Mouse (Mus musculus): ENCODE data around the gene Hoxb1. TPM values are rescaled to one million over a fixed set of nuclear protein-coding genes. Genes with fewer than 3 reads are reported as not detected.

The Hoxb1 gene
- polyA plus RNA-seq, 1 experiment from 2014 or later, result 0.07 TPM

GRCm38 (mm10) chr11:96411019-96411418 is 45.5 kb downstream of the Hoxb1 start:
- Histone ChIP-seq H3K4me1 (ENCODE audit: control insufficient read depth, insufficient read depth, low read length) (peaks cover 15% of the 10 kb centered on the region), H3K27ac (ENCODE audit: low read length) (no peak overlapping the region), H3K27me3 (ENCODE audit: control insufficient read depth, insufficient read depth, low read length) (peaks cover 64% of the 10 kb centered on the region), H3K4me2 (ENCODE audit: low read depth, low read length) (no peak overlapping the region), H3K36me3 (ENCODE audit: control insufficient read depth, insufficient read depth) (no peaks in the 10 kb centered on the region), H3K4me3 (ENCODE audit: low read length) (no peak overlapping the region), H3K9ac (ENCODE audit: low read length) (no peak overlapping the region), H3K9me3 (replicated peaks; ENCODE audit: control insufficient read depth, low read length) (0 out of 2 replicates have a peak, but pooled peaks cover 3% of the 10 kb centered on the region)
- no peak for ATAC-seq (replicated peaks; ENCODE audit: extremely low read depth, insufficient read depth, low FRiP score)
- WGBS, result 63% methylated on average over 5 of the region's 5 CpGs

- Histone ChIP-seq H3K27ac (ENCODE audit: low read length) (no peak overlapping the region), H3K36me3 (ENCODE audit: control insufficient read depth, insufficient read depth) (no peaks in the 10 kb centered on the region), H3K27me3 (ENCODE audit: control insufficient read depth, insufficient read depth, low read length) (peaks cover 56% of the 10 kb centered on the region), H3K4me2 (ENCODE audit: low read depth, low read length) (no peak overlapping the region), H3K4me1 (ENCODE audit: control insufficient read depth, insufficient read depth, low read length) (peaks cover 15% of the 10 kb centered on the region), H3K4me3 (ENCODE audit: low read length) (no peak overlapping the region), H3K9ac (ENCODE audit: low read length) (no peak overlapping the region), H3K9me3 (replicated peaks; ENCODE audit: control insufficient read depth, low read length) (0 out of 2 replicates have a peak, but pooled peaks cover 3% of the 10 kb centered on the region)
- ATAC-seq (replicated peaks; ENCODE audit: extremely low read depth, insufficient read depth, low FRiP score), result no peak
- WGBS, result 66% methylated on average over 4 of the region's 4 CpGs
Observed at GRCm38 (mm10) chr11:96411934-96412333, 46.4 kb downstream of the Hoxb1 start.

- no peak overlapping the region for H3K4me2 ChIP-seq (ENCODE audit: low read depth, low read length)
- H3K27me3 ChIP-seq (ENCODE audit: control insufficient read depth, insufficient read depth, low read length), result peaks cover 52% of the 10 kb centered on the region
- ATAC-seq (replicated peaks; ENCODE audit: extremely low read depth, insufficient read depth, low FRiP score), result no peak
- H3K36me3 ChIP-seq (ENCODE audit: control insufficient read depth, insufficient read depth), result no peaks in the 10 kb centered on the region
- no peak overlapping the region for H3K27ac ChIP-seq (ENCODE audit: low read length)
- 0 out of 2 replicates have a peak, but pooled peaks cover 3% of the 10 kb centered on the region for H3K9me3 ChIP-seq (replicated peaks; ENCODE audit: control insufficient read depth, low read length)
- no peak overlapping the region for H3K9ac ChIP-seq (ENCODE audit: low read length)
- H3K4me1 ChIP-seq (ENCODE audit: control insufficient read depth, insufficient read depth, low read length), result peaks cover 7% of the 10 kb centered on the region; the same call in 1 of the 2 replicates
- WGBS, result 74% methylated on average over 9 of the region's 9 CpGs
- no peak overlapping the region for H3K4me3 ChIP-seq (ENCODE audit: low read length)
Observed at GRCm38 (mm10) chr11:96412941-96413491, 47.5 kb downstream of the Hoxb1 start.

- peak; percentile 55; the same call in 1 of the 2 replicates for ATAC-seq (replicated peaks; ENCODE audit: extremely low read depth, insufficient read depth, low FRiP score)
- H3K27me3 ChIP-seq (ENCODE audit: control insufficient read depth, insufficient read depth, low read length), result peaks cover 51% of the 10 kb centered on the region
- H3K4me2 ChIP-seq (ENCODE audit: low read depth, low read length), result peak overlapping the region; percentile 10; the same call in 1 of the 2 replicates
- H3K36me3 ChIP-seq (ENCODE audit: control insufficient read depth, insufficient read depth), result no peaks in the 10 kb centered on the region
- 0 out of 2 replicates have a peak, but pooled peaks cover 3% of the 10 kb centered on the region for H3K9me3 ChIP-seq (replicated peaks; ENCODE audit: control insufficient read depth, low read length)
- H3K27ac ChIP-seq (ENCODE audit: low read length), result no peak overlapping the region
- H3K9ac ChIP-seq (ENCODE audit: low read length), result no peak overlapping the region
- whole genome bisulfite sequencing, result 10% methylated on average over 8 of the region's 8 CpGs
- H3K4me1 ChIP-seq (ENCODE audit: control insufficient read depth, insufficient read depth, low read length), result 0 out of 2 replicates have a peak, but pooled peaks cover 4% of the 10 kb centered on the region
- no peak overlapping the region for H3K4me3 ChIP-seq (ENCODE audit: low read length)
Observed at GRCm38 (mm10) chr11:96413527-96413926, 48.0 kb downstream of the Hoxb1 start.

- Histone ChIP-seq H3K9ac (ENCODE audit: low read length) (no peak overlapping the region), H3K4me2 (ENCODE audit: low read depth, low read length) (peak overlapping the region; percentile 10; the same call in 1 of the 2 replicates), H3K4me1 (ENCODE audit: control insufficient read depth, insufficient read depth, low read length) (0 out of 2 replicates have a peak, but pooled peaks cover 4% of the 10 kb centered on the region), H3K36me3 (ENCODE audit: control insufficient read depth, insufficient read depth) (no peaks in the 10 kb centered on the region), H3K4me3 (ENCODE audit: low read length) (no peak overlapping the region), H3K27ac (ENCODE audit: low read length) (no peak overlapping the region), H3K27me3 (ENCODE audit: control insufficient read depth, insufficient read depth, low read length) (peaks cover 46% of the 10 kb centered on the region), H3K9me3 (replicated peaks; ENCODE audit: control insufficient read depth, low read length) (0 out of 2 replicates have a peak, but pooled peaks cover 3% of the 10 kb centered on the region)
- no peak for ATAC-seq (replicated peaks; ENCODE audit: extremely low read depth, insufficient read depth, low FRiP score)
- 29% methylated on average over 2 of the region's 2 CpGs for WGBS
Observed at GRCm38 (mm10) chr11:96414002-96414401, 48.5 kb downstream of the Hoxb1 start.

MicroRNAs within 50 kb of the gene (microRNA counts, 519-probe panel; counts per million panel counts)
- 2,586 counts per million, percentile 64 among the panel's probes with 10 or more counts for microRNA mmu-miR-10a

Small RNAs within 50 kb of the gene (microRNA-seq; reads per million reads assigned to microRNA genes)
- gene Mir10a, result 4,802 reads per million, percentile 92 among the genes with 10 or more reads in this experiment

Other genes with a start within 250 kb of the Hoxb1 start
- gene Ttll6, start 232.0 kb upstream of the Hoxb1 start, polyA plus RNA-seq (2015; fragmentation: Nextera tagmentation; extraction: Ambion mirVana), result 0.13 and 0.24 TPM in 2 replicates
- 0.08 TPM in 1 of 2 replicates, not detected in the other for gene Hoxb13, start 171.4 kb upstream of the Hoxb1 start, polyA plus RNA-seq (2015; fragmentation: Nextera tagmentation; extraction: Ambion mirVana)
- 0.10 TPM in 1 of 2 replicates, not detected in the other for gene Hoxb9, start 94.3 kb upstream of the Hoxb1 start, polyA plus RNA-seq (2015; fragmentation: Nextera tagmentation; extraction: Ambion mirVana)
- gene Hoxb8, start 83.8 kb upstream of the Hoxb1 start, polyA plus RNA-seq (2015; fragmentation: Nextera tagmentation; extraction: Ambion mirVana), result not detected in 2 replicates
- 0.31 and 0.43 TPM in 2 replicates for gene Hoxb7, start 79.1 kb upstream of the Hoxb1 start, polyA plus RNA-seq (2015; fragmentation: Nextera tagmentation; extraction: Ambion mirVana)
- 0.51 TPM in 1 of 2 replicates, not detected in the other for gene Hoxb6, start 73.3 kb upstream of the Hoxb1 start, polyA plus RNA-seq (2015; fragmentation: Nextera tagmentation; extraction: Ambion mirVana)
- 0.76 and 2.8 TPM in 2 replicates for gene Hoxb5, start 62.4 kb upstream of the Hoxb1 start, polyA plus RNA-seq (2015; fragmentation: Nextera tagmentation; extraction: Ambion mirVana)
- 0.28 and 0.32 TPM in 2 replicates for gene Hoxb4, start 47.5 kb upstream of the Hoxb1 start, polyA plus RNA-seq (2015; fragmentation: Nextera tagmentation; extraction: Ambion mirVana)
- 0.24 and 0.79 TPM in 2 replicates for gene Hoxb3, start 42.4 kb upstream of the Hoxb1 start, polyA plus RNA-seq (2015; fragmentation: Nextera tagmentation; extraction: Ambion mirVana)
- 2.5 and 3.1 TPM in 2 replicates for gene Hoxb2, start 15.2 kb upstream of the Hoxb1 start, polyA plus RNA-seq (2015; fragmentation: Nextera tagmentation; extraction: Ambion mirVana)
- 9.3 and 27.8 TPM in 2 replicates for gene Skap1, start 98.8 kb downstream of the Hoxb1 start, polyA plus RNA-seq (2015; fragmentation: Nextera tagmentation; extraction: Ambion mirVana)

All from heart, embryonic 16.5 days (tissue).